Mouse (Mus musculus) heart, embryonic 11.5 days (tissue): ENCODE measurements around the gene Pbx1. TPM values are rescaled to one million over a fixed set of nuclear protein-coding genes. Genes with fewer than 3 reads are reported as not detected.
A peak's percentile ranks its signal among the peaks of the same experiment; 100 is the strongest.

Experiments used
- ATAC-seq: fragments of 200-750 bp; cut with Nextera tagmentation; replicated peaks from 2 replicates; pipeline ENCODE4 v1.8.0; 2017; ENCODE audit warnings: moderate library complexity; ENCODE audit not compliant: insufficient number of reproducible peaks, low FRiP score, low TSS enrichment
- H3K27ac ChIP-seq: fragments of 300-500 bp; sonication (generic); 2 replicates; pipeline ENCODE4 v1.5.1; 2014; ENCODE audit warnings: mild to moderate bottlenecking, low read depth, low read length
- H3K27me3 ChIP-seq: fragments of 300-500 bp; sonication (generic); 2 replicates; pipeline ENCODE4 v1.6.1; 2014; ENCODE audit warnings: mild to moderate bottlenecking, low read length, mixed read lengths; ENCODE audit not compliant: control insufficient read depth, insufficient read depth
- H3K36me3 ChIP-seq: fragments of 300-500 bp; sonication (generic); 2 replicates; pipeline ENCODE4 v1.6.1; 2014; ENCODE audit warnings: mild to moderate bottlenecking, low read length, moderate library complexity, mixed read lengths; ENCODE audit not compliant: control insufficient read depth, insufficient read depth
- H3K4me1 ChIP-seq: fragments of 300-500 bp; sonication (generic); 2 replicates; pipeline ENCODE4 v1.6.1; 2014; ENCODE audit warnings: low read length; ENCODE audit not compliant: control insufficient read depth, insufficient read depth
- H3K4me2 ChIP-seq: fragments of 300-500 bp; sonication (generic); 2 replicates; pipeline ENCODE4 v1.6.1; 2014; ENCODE audit warnings: mild to moderate bottlenecking, moderate library complexity
- H3K4me3 ChIP-seq: fragments of 300-500 bp; sonication (generic); 2 replicates; pipeline ENCODE4 v1.5.1; 2014; ENCODE audit warnings: low read depth, low read length
- H3K9ac ChIP-seq: fragments of 300-500 bp; sonication (generic); 2 replicates; pipeline ENCODE4 v1.6.1; 2014; ENCODE audit warnings: mild to moderate bottlenecking, low read depth, low read length, moderate library complexity
- H3K9me3 ChIP-seq: fragments of 300-500 bp; sonication (generic); replicated peaks from 2 replicates; pipeline ENCODE4 v1.6.1; 2016; ENCODE audit warnings: low read length; ENCODE audit not compliant: control insufficient read depth
- WGBS: fragments of 180-500 bp; shearing (Covaris S2); extraction: QIAGEN DNeasy Blood & Tissue Kit; methylation state at CpG from one replicate; pipeline ENCODE4 v1.1.7; 2014; ENCODE audit not compliant: insufficient replicate concordance; 5-methylcytosine and 5-hydroxymethylcytosine counted together
- polyA plus RNA-seq: library from polyadenylated mRNA; unstranded; fragments of >200 nt; fragmentation: Nextera tagmentation; extraction: Ambion mirVana; gene quantifications from 2 replicates; pipeline ENCODE4 v1.2.1, GENCODE M21; 2014

Pbx1 gene
- polyA plus RNA-seq, 1 experiment from 2014 or later: 33.5 TPM

DNA sequence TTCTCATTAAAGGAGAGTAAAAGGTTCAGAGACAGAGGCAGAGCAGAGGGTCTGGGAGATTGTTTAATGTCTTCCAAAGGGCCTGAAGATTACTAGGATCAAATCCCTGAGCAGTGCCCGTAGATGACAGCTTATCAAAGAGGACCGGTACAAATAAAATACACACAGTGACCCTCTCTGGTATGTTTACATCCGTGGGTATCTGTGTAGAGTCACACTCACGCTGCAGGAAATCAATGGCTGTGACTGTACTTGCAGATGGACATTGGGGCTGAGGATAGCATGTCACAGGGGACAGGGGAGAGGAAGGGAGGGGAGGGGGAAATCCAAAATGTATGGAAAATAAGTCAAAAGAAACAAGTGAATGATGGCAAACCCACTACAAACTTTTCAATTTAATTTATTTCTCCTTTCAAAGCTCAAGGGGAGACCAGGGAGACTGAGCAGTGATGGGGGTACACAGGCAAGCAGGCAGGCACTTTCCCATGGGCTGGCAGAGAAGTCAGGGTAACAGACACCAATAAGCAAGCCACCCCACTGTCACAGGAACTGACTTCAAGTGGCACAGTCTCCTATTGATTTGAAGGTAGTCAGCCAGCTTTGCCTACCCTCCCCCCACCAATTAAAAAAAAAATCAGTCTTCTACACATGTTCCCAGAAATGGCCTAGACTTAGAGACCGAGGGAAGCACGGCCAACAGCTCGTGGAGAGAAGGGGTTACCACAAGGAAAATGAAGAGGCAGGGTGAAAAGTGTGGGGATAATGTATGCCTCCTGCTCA, 107.6 kb downstream of the Pbx1 start:
- Histone ChIP-seq H3K4me3 (no peak overlapping the region), H3K27me3 (no peaks in the 10 kb centered on the region), H3K9me3 (no peaks in the 10 kb centered on the region), H3K9ac (0 out of 2 replicates have a peak overlapping the region, but pooled peaks have one; percentile 18), H3K4me2 (no peak overlapping the region), H3K27ac (no peak overlapping the region), H3K4me1 (peaks cover 48% of the 10 kb centered on the region), H3K36me3 (0 out of 2 replicates have a peak, but pooled peaks cover 2% of the 10 kb centered on the region)
- no peak for ATAC-seq
- 55% methylated on average over 7 of the region's 7 CpGs for WGBS

DNA sequence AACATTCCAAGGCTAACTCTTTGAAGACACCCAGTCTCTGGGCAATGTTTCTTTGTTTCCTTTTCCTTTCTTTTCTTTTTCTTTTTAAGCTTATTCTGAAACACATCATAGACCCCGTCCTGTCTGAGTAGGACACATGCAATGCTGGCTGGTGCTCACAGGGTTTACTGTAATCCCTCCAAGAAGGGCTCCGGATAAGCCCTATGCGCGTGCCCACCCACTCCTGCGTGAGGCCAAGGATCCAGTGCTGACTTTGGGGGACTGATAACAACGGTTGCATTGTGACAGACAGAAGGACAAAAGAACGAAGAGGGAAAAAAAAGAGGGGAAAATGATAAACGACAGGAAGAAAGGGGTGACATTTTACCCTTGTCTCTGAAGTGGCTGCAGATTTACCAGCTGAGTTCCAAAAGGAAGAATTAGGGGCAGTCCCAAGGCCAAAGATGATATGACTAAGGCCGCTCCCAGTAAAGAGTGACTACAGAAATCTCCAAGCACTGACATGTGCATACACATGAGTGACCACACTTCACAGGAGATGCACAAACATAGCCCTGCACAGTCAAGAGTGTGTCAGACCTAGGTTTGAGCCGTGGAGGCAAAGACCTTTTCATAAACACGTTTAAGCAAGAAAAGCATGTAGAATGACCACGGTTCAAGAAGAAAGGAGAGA, 108.5 kb downstream of the Pbx1 start:
- H3K27ac ChIP-seq: 0 out of 2 replicates have a peak overlapping the region, but pooled peaks have one; percentile 25
- no peak overlapping the region for H3K4me3 ChIP-seq
- no peaks in the 10 kb centered on the region for H3K27me3 ChIP-seq
- ATAC-seq: no peak
- H3K9ac ChIP-seq: 0 out of 2 replicates have a peak overlapping the region, but pooled peaks have one; percentile 18
- H3K9me3 ChIP-seq: no peaks in the 10 kb centered on the region
- H3K4me1 ChIP-seq: peaks cover 49% of the 10 kb centered on the region
- H3K4me2 ChIP-seq: no peak overlapping the region; the same call in 1 of the 2 replicates
- 0 out of 2 replicates have a peak, but pooled peaks cover 2% of the 10 kb centered on the region for H3K36me3 ChIP-seq
- 47% methylated on average over 12 of the region's 12 CpGs for WGBS

DNA sequence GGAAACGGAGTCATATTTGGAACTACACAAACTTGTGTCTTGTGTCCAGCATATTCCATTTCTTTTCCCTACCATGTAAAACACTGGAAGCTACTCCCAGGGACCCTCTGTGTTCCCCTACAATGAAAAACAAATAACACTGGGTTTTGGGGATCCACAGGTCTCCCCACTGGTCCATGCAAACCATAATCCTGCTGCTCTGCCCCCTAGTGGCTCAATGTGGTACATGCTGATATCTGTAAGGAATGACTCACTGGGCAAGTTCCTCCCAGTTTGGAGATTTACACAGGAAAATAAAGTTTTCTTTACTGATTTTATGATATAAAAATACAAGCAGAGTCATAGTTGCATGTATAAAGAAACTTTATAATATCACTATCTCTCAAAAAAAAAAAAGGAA, 109.2 kb downstream of the Pbx1 start:
- no peak for ATAC-seq

DNA sequence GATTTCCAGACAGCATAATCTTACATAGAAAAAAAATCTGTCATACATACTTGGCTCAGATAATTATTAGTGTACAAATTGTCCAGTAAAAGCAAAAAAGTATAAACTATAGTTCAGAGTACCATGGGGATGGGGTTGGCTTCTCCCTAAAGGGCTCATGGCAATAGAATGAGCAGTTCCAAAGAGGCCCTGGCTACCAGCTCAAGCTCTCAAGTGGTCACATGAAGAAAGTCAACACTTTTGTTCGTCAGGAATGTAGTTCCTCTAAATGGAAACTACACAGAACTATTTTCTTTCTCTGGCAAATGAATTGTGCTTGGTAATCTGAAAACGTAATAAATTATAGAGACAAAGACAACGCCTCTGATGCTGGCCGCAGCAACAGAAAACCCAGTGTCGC, 112.4 kb downstream of the Pbx1 start:
- no peaks in the 10 kb centered on the region for H3K9me3 ChIP-seq
- H3K4me2 ChIP-seq: no peak overlapping the region
- no peak for ATAC-seq
- H3K4me1 ChIP-seq: peaks cover 25% of the 10 kb centered on the region
- H3K4me3 ChIP-seq: no peak overlapping the region
- no peaks in the 10 kb centered on the region for H3K27me3 ChIP-seq
- H3K27ac ChIP-seq: no peak overlapping the region
- H3K9ac ChIP-seq: no peak overlapping the region
- 0 out of 2 replicates have a peak, but pooled peaks cover 2% of the 10 kb centered on the region for H3K36me3 ChIP-seq
- WGBS: 79% methylated on average over 5 of the region's 5 CpGs

More for the DNA sequence above, 109.2 kb downstream of the Pbx1 start:
- WGBS: 92% methylated on average over 1 of the region's 1 CpGs
- Histone ChIP-seq H3K4me2 (no peak overlapping the region), H3K9ac (no peak overlapping the region), H3K27me3 (no peaks in the 10 kb centered on the region), H3K36me3 (0 out of 2 replicates have a peak, but pooled peaks cover 2% of the 10 kb centered on the region), H3K4me1 (peaks cover 44% of the 10 kb centered on the region), H3K27ac (no peak overlapping the region), H3K4me3 (no peak overlapping the region), H3K9me3 (no peaks in the 10 kb centered on the region)

DNA sequence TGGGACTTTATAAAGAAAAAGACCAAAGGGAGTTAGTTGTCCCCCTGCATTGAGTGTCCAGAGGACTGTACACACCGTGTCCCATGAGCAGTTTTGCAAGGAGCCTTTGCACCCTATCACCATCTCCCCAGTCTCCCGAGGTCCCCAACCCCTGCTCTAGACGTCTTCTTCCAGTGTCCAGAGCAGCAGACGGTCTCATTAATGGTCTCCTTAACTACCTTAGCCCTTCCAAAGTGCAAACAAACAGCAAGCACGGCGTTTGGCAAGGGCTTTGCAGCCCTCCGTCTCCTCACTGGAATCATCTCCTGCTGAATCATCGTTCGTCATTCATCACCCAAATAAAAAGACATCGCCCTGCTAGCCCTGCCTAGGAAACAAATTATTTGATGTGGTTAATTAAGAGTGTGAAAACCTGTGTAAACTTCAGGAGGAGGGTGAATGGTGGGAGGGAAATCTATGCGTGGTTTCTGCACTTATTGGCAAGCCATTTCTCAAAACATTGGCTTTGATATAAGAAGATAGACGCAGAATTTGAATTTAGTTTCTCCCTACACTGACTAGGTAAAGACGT, 113.1 kb downstream of the Pbx1 start:
- Histone ChIP-seq H3K27ac (no peak overlapping the region), H3K27me3 (no peaks in the 10 kb centered on the region), H3K4me3 (no peak overlapping the region), H3K9me3 (no peaks in the 10 kb centered on the region), H3K36me3 (0 out of 2 replicates have a peak, but pooled peaks cover 2% of the 10 kb centered on the region), H3K4me2 (no peak overlapping the region), H3K4me1 (peaks cover 19% of the 10 kb centered on the region), H3K9ac (no peak overlapping the region)
- 66% methylated on average over 13 of the region's 13 CpGs for WGBS
- ATAC-seq: no peak

DNA sequence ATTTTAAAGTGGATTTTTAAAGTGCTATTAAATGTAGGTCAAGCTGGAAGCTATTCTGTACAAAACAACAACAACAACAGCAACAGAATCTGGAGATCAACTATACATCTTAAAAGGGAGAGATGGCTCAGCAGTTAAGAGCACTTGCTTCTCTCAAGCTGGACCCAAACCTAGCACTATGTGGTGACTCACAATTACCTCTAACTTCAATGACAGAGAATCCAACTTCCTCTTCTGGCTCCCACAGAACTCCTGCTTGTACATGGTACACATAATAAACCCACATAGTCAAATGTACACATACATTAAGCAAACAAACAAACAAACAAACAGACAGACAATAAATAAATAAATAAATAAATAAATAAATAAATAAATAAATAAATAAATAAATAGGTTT, 118.3 kb downstream of the Pbx1 start:
- Histone ChIP-seq H3K36me3 (no peaks in the 10 kb centered on the region), H3K9me3 (no peaks in the 10 kb centered on the region), H3K4me1 (peaks cover 29% of the 10 kb centered on the region), H3K4me2 (no peak overlapping the region), H3K4me3 (no peak overlapping the region), H3K9ac (no peak overlapping the region), H3K27ac (no peak overlapping the region), H3K27me3 (no peaks in the 10 kb centered on the region)
- ATAC-seq: no peak

DNA sequence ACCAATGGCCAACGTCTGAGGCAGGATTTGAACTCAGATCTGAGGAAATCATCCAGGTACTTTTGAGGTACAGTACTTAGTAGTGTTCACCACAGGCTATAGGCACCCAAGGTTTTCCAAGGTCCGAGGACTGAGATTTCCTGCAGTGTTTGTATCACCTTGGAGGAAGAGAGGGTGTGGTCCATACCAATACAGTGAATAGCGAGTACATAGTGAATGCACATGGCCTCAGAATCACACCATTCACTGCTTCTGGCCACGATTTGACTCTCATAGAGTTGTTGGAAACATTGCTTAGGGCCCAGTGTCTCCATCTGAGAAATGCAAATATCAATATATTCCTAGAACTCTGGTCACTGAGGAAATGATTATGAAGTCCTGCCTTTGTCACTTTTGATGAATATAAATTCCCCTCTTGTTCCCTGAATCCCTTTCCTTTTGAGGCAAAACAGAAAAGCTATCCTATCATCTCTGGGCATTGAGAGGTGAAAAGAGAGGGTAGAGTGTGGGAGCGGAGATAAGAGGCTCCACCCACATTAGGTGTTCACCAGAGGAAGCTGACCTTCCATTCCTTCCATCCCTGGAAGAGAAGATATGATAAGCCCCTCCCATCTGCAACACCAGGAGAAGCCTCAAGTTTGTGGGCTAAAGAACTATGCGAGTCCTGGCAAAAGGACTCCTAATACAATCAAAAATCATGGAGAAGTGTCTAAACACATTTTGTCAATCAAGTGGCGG, 119.2 kb downstream of the Pbx1 start:
- Histone ChIP-seq H3K4me3 (no peak overlapping the region), H3K27me3 (no peaks in the 10 kb centered on the region), H3K9ac (no peak overlapping the region), H3K4me1 (peaks cover 38% of the 10 kb centered on the region), H3K36me3 (no peaks in the 10 kb centered on the region), H3K27ac (peak overlapping the region; percentile 77), H3K9me3 (no peaks in the 10 kb centered on the region), H3K4me2 (no peak overlapping the region)
- WGBS: 63% methylated on average over 7 of the region's 7 CpGs
- ATAC-seq: peak; percentile 86

DNA sequence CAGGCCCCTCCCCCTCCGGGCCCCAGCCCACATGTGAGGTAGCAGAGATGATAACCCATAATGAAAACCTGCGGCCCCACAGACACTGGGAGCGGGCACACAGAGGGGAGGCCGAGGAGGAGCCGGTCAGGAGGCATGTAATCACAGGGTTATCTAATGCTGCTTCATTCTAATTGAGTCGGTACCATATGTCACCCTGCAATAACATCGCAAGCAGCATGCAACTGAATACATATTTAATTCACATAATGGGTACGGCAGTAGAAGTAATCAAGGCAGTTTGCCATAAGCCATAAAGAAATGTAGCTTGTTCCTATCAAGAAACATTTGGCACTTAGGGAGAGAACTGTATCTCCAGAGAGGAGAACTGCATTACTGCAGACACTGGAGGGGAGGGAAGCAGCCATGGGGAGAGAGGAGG, 123.0 kb downstream of the Pbx1 start:
- no peak for ATAC-seq
- no peak overlapping the region for H3K9ac ChIP-seq
- H3K27ac ChIP-seq: peak overlapping the region; percentile 75; the same call in 1 of the 2 replicates
- no peaks in the 10 kb centered on the region for H3K27me3 ChIP-seq
- 63% methylated on average over 8 of the region's 8 CpGs for WGBS
- H3K4me1 ChIP-seq: peaks cover 42% of the 10 kb centered on the region
- H3K4me2 ChIP-seq: no peak overlapping the region
- no peaks in the 10 kb centered on the region for H3K36me3 ChIP-seq
- H3K9me3 ChIP-seq: no peaks in the 10 kb centered on the region
- no peak overlapping the region for H3K4me3 ChIP-seq
